Mouse (Mus musculus): ENCODE measurements at regions not wholly inside any gene's neighbourhood (a gene's known extent, or its start where the extent isn't known, plus 50 kb on each side); places are given as distances from the start of the nearest gene placed in this dataset.
"Not testable (repeated sequence)": the region's sequence is repeated elsewhere in the genome, so short reads cannot be mapped to it uniquely, and the experiment has no call there.

DNA sequence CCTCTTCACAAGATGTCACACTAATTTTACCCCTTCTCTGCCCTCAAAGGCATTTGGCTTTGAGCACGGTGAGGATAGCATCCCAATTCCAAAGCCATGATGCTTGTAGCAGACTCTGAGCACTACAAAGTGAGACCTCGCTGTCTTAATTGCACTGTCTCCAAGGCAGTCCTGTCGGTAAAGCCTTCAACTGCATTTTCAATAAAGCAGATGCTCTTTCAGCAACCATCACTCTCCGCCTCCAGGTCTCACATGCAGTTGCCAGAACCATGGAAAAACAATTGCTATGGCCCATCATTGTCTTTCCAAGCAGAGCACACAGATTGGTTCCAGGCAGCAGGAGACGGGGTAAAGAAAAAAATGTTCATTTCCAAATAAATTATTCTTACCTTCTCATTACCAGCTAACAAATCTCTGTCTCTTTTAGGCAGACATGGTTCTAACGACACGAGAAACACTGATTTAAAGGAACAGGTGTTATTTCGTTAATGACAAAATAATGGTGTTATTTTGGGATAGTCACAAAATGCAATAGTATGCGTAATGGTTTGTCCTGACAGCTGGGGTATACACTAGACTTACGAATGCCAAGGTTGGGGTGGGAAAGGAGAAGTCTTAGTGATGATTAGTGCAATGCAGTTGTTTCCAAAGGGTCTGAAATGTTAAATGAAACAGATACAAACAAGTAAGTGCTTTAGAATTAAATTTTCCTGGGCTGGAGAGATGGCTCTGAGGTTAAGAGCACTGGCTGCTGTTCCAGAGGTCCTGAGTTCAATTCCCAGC is 175.2 kb downstream of the Enc1 start:
- no peak for ATAC-seq (replicated peaks in 1 of 2; ENCODE audit: insufficient read depth in 1 of 2, low FRiP score in 2 of 2, low TSS enrichment in 1 of 2, low read depth in 1 of 2, poor library complexity in 2 of 2, severe bottlenecking in 2 of 2)

DNA sequence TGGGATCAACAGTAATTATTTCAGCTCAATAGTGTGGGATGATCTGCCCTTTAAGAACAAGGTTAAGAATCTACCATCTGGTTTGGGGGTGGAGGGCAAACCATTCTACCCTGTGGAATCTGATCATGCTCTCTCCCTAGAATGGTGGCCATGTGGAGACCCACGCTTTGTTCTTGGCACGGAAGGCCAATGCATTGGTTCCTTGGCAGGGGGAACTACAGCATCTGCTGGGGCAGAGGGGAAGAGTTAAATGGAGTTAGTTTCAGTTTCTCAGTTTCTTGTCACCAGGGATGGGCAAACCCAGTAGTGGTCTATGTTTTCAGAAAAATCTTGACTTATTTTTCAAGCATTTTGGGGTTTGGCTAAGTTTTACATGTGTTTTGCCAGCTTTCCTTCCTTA is 174.5 kb downstream of the Enc1 start:
- no peak for ATAC-seq (replicated peaks in 1 of 2; ENCODE audit: insufficient read depth in 1 of 2, low FRiP score in 2 of 2, low TSS enrichment in 1 of 2, low read depth in 1 of 2, poor library complexity in 2 of 2, severe bottlenecking in 2 of 2)

DNA sequence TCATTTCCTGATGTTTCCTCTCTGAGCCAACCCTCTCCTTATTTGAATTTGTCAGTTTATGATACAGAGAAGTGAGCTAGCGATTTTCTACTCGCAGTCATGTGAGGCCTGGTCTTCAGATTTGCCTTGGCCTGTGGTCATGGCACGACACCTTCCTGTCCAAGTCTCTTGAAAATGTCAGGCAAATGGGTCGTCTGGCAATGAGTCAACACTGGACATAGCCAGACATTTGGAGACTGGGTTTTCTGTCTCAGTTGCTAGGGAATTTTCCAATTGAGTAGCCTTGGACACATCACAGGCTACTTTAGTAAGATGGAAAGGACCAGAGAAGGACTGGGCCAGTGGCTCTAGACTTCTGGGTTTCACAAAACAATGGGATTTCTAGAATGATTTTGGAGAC is 171.2 kb downstream of the Enc1 start:
- no peak for ATAC-seq (replicated peaks in 1 of 2; ENCODE audit: insufficient read depth in 1 of 2, low FRiP score in 2 of 2, low TSS enrichment in 1 of 2, low read depth in 1 of 2, poor library complexity in 2 of 2, severe bottlenecking in 2 of 2)

DNA sequence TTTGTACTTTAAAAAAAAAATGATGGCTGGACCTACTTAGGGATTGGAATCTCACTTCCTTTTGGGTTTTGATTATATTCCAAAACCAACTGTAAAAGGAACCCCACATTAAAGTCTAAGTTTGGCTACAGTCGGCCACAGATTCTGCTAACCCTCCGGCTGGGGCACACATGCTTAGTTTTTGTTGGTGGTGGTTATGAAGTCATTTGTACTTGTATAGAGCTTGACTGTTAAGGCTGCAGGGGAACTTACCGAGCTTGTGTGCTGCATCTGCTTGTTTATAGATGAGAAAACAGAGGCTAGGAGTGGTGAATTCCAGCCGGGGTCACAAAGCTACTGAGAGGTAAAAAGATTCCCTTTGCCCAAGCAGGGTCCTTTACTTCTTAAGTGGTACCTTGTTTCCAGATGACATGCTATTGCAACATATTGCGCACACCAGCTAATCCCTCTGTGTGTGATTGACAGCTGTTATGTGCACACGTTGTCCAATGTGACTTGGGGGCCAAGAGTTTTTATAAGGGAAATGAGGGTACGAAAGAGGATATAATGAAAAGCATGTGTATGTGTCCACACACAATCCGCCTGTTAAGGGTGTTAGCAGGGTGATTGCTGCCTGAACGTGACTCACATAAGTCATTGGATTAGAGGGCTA is 169.8 kb downstream of the Enc1 start:
- peak in 1 of 2 experiments; percentile 30; a peak in 1 of 4 replicates for ATAC-seq (replicated peaks in 1 of 2; ENCODE audit: insufficient read depth in 1 of 2, low FRiP score in 2 of 2, low TSS enrichment in 1 of 2, low read depth in 1 of 2, poor library complexity in 2 of 2, severe bottlenecking in 2 of 2)

DNA sequence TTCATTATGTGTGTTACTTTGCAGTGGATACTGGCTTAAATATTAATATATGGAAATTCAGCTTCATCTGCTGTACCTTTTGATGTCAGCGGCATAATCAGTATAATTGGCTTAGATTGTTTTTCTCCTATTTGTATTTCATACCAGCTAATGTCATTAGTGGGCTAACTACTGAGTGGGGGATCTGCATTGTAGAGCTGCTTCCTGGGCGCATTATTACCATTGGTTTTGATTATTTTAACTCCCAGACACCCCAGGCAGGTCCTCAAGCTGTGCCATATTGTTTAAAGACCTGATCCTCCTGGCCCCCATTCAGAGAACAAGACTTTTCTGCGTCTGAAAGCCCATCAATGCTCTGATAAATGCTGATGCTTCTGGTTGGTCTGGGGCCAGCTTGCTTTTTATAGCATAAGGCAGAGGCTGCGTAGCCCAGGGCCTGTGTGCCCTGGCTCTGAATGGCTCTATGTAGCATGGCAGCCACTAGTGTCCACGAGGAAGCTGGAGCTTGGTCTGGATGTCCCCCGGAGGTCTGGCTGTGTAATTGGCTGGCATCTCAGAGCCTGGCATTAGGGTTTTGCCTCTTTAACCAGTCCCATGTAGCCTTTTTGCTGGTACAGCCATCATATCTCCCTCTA is 169.1 kb downstream of the Enc1 start:
- no peak for ATAC-seq (replicated peaks in 1 of 2; ENCODE audit: insufficient read depth in 1 of 2, low FRiP score in 2 of 2, low TSS enrichment in 1 of 2, low read depth in 1 of 2, poor library complexity in 2 of 2, severe bottlenecking in 2 of 2)

DNA sequence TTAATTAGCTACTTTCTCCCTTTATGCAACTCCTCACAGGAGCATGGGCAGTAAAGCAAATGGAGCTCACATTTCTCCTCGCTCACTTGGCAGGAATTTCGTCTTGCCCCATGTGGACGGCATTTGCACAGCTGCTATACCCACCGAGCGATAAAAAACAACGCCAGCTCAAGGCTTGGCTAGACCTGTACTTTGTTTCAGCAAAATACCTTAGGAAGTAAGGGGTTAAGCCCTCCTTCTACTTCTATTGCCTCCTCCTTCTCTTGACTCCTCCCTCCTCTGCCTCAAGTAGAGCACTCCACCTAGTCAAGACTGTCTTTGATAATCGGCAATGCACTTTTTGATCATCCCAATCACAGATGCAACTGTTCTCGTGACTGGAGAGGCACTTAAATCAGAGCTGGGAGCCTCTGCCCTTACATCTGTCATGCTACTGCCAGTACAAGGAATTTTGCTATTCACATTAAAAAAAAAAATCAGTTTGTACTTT is 168.4 kb downstream of the Enc1 start:
- no peak for ATAC-seq (replicated peaks in 1 of 2; ENCODE audit: insufficient read depth in 1 of 2, low FRiP score in 2 of 2, low TSS enrichment in 1 of 2, low read depth in 1 of 2, poor library complexity in 2 of 2, severe bottlenecking in 2 of 2)

DNA sequence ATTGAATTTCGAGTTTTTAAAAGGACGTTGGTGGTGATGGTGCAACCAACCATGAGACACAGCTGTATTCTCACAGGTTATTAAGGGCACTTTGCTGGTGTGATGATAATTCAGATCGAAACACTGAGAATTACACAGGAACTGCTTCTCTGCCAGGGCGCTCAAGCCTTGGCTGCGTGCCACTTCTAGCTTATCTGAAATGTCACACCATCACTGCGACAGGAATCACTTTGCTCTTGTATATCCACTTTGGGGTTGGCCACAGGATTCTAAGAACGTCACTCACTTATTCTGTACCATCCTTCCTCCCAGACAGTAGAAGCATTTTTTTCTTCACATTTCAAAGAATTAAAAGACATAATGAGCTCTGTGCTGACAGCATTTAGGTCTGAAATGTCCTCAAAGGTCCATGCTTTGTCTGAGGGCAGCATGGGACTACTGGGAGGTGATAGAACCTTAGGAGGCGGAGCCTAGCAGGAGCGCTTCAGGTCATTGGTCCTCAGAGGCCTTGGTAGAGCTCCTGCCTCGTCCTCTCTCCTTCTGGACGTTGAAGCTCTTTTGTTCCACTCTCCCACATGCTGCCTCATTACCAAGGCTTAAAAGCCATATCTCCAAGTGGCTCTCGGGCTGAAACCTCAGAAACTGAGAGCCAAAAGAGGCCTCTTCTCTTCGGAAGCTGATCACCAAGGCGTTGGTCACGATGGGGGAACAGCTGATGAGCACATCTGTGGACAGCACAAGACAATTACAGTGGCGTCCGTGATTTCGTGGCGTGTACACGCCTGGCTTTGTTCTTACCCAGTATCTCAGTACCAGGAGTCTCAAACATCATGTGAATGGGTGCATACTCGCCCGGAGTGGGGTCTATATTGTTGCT is 167.7 kb downstream of the Enc1 start:
- ATAC-seq (replicated peaks in 1 of 2; ENCODE audit: insufficient read depth in 1 of 2, low FRiP score in 2 of 2, low TSS enrichment in 1 of 2, low read depth in 1 of 2, poor library complexity in 2 of 2, severe bottlenecking in 2 of 2): peak; percentile 51 to 74; a peak in 3 of 4 replicates

DNA sequence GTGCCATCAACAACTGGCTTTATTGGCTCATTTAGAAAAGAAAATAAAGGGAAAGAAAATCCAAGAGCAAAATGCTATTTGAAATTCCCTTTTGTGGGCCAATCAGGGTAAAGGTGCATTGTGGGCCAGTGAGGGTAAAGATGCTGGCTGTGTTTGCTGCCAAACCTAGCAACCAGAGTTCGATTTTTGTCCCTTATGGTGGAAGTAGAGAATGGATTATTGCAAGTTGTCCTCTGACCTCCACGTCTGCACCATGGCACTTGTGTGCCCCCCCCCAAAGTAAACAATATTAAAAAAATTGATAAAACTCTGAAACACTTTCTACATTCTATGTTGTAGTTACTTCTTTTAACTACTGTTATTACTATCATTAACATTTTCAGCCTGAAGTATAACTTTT is 166.9 kb downstream of the Enc1 start:
- no peak for ATAC-seq (replicated peaks in 1 of 2; ENCODE audit: insufficient read depth in 1 of 2, low FRiP score in 2 of 2, low TSS enrichment in 1 of 2, low read depth in 1 of 2, poor library complexity in 2 of 2, severe bottlenecking in 2 of 2)

DNA sequence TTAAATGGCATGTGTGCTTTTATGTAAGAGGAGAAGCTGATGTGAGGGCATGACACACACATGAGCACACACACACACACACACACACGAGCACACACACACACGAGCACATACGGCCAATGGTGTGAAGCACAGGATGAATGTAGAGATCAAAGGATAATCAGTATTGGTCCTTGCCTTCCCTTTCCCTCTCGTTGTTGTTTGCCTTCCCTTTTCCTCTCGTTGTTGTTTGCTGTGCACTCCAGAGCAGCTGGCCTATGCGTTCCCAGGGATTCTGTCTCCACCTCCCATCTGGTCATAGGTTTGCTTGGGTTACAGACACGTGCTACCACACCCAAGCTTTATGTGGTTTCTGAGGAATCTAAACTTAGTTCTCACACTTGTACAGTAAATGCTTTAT is 165.8 kb downstream of the Enc1 start:
- ATAC-seq (replicated peaks in 1 of 2; ENCODE audit: insufficient read depth in 1 of 2, low FRiP score in 2 of 2, low TSS enrichment in 1 of 2, low read depth in 1 of 2, poor library complexity in 2 of 2, severe bottlenecking in 2 of 2): no peak

DNA sequence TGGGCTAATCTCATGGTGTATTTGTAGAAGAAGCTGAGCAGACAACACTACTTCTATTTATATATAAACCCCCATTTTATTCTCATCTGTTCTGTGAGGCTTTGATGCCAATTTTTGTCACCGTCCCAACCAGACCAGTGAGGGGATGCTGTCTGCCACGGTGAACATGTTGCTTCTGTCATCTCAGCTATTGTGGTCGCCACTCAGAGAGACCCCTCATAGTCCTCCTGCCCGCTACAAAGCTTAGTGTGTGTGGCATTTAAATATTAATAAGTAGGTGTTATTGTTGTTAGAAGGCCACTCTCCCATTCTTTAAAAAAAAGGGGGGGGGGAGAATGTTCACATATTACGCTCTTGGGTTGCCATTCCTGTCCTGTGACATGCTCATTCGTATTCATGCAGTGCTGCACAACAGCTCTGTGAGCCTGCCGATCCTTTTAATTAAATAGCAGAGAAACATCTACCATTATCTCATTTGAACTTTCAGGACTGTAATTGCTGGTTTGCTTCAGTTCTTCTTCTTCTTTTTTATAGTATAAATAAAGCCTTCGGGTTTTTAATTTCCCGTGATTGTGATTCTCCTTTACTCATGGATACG is 161.4 kb downstream of the Enc1 start:
- no peak for ATAC-seq (replicated peaks in 1 of 2; ENCODE audit: insufficient read depth in 1 of 2, low FRiP score in 2 of 2, low TSS enrichment in 1 of 2, low read depth in 1 of 2, poor library complexity in 2 of 2, severe bottlenecking in 2 of 2)

DNA sequence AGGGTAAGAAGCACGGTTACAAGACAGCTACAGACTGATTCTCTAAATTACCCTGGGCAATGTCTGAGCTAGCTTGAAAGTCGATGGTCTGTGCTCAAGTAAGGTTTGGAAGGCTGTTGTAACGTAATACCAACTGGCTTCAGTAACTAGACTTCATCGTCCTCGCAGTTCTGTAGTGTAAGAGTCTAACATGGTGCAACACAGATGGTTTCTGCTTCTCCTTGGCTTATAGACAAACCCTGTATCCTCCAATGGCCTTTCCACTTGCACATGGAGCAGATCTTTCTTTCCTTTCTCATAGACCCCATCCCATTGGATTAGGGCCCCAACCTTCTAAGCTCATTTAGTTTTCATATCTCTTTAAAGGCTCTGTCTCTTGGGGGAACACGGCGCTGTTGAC is 160.7 kb downstream of the Enc1 start:
- ATAC-seq (replicated peaks in 1 of 2; ENCODE audit: insufficient read depth in 1 of 2, low FRiP score in 2 of 2, low TSS enrichment in 1 of 2, low read depth in 1 of 2, poor library complexity in 2 of 2, severe bottlenecking in 2 of 2): no peak

DNA sequence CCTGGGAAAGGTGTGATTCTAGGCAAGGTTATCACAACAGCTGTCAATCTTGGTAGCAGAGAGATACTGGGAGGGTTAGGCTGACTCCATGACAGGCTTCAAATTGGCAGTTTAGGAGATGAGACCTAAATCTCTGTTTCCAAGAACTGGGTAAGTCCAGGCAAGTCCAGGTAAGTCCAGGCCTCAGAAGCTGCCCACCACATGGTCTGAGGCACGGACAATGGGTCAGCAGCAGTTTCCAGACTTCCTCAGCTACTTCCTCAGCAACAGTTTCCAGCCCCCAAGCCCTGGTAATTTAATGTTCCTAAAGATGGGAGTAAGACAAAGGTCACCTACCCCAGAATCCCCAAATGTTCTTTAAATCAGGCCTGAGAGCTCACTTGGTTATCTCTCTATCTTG is 157.1 kb downstream of the Enc1 start:
- ATAC-seq (replicated peaks in 1 of 2; ENCODE audit: insufficient read depth in 1 of 2, low FRiP score in 2 of 2, low TSS enrichment in 1 of 2, low read depth in 1 of 2, poor library complexity in 2 of 2, severe bottlenecking in 2 of 2): no peak

DNA sequence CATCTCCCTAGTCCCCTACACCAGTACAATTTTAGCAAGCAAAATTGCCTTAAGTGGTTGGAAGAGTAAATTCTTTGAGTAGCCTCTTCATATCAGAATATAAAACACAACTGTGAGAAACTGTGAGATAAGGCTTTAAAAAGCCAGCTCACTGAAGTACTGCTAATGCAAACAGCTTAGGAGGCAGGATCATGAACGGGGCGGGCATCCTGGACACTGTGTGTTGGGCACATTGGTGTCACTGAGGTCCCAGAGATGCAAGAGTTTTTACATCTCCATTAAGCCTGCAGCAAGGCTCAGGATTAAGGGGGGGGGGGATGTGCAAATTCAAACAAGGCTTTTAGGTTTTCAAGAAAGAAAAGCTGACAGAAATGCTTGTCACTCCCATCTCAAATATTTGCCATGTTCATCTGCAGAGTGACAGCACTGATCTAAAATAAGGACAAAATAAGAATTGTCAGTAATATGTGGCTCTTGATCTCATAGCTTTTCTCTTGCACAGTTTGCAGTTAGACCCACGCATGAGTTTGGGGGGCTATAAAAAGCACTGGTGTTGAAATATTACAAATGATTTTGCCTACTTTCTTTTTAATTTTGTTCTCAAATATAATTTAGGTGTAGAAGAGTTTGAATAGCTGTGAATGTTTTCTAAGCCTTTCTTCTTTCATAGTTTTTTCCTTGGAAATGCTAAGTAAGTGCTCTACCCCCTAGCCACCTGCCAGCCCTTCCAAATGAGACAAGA is 156.2 kb downstream of the Enc1 start:
- no peak for ATAC-seq (replicated peaks in 1 of 2; ENCODE audit: insufficient read depth in 1 of 2, low FRiP score in 2 of 2, low TSS enrichment in 1 of 2, low read depth in 1 of 2, poor library complexity in 2 of 2, severe bottlenecking in 2 of 2)

DNA sequence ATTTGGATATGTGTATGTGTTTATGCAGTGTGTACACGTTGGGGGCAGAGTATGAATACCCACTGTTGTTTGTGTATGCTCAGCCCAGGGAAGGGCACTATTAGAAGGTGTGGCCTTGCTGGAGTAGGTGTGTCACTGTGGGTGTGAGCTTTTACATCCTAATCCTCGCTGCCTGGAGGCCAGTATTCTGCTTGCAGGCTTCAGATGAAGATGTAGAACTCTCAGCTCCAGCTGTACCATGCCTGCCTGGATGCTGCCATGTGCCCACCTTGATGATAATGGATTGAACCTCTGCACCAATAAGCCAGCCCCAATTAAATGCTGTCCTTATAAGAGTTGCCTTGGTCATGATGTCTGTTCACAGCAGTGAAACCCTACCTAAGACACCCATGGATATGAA is 155.4 kb downstream of the Enc1 start:
- not testable (repeated sequence) for ATAC-seq (replicated peaks in 1 of 2; ENCODE audit: insufficient read depth in 1 of 2, low FRiP score in 2 of 2, low TSS enrichment in 1 of 2, low read depth in 1 of 2, poor library complexity in 2 of 2, severe bottlenecking in 2 of 2)

DNA sequence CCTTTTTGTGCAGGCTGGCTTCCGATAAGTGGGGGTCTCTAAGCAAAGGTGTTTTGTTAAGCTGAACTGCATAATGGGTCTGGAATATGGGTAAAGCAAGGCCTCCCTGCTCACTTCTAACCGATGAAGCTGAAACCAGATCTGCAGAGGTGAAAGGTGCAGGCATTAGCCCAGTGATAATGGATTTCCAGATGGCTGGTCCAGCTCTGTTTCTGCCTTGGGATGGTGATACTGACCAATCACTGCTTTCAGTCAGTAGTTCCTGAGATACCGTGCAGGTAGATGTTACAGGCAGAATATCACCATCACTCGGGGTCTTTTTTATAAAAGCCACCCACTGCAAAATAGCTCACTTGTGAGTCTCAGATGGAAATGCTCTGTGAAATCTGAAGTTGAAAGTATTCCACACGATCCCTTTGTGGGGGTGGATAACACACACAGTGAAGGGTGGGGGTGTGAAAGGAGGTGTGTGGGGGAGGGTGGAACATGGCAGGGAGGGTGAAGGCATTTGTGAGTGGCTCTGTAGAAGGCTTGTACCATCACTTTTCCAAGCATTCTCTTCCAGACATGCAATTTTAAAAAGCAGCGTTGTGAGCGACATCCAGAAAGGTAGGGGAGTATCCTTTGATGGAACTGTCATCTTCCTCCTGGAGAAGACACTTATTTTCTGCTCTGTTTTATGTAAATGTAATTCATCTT is 154.0 kb downstream of the Enc1 start:
- no peak for ATAC-seq (replicated peaks in 1 of 2; ENCODE audit: insufficient read depth in 1 of 2, low FRiP score in 2 of 2, low TSS enrichment in 1 of 2, low read depth in 1 of 2, poor library complexity in 2 of 2, severe bottlenecking in 2 of 2)

DNA sequence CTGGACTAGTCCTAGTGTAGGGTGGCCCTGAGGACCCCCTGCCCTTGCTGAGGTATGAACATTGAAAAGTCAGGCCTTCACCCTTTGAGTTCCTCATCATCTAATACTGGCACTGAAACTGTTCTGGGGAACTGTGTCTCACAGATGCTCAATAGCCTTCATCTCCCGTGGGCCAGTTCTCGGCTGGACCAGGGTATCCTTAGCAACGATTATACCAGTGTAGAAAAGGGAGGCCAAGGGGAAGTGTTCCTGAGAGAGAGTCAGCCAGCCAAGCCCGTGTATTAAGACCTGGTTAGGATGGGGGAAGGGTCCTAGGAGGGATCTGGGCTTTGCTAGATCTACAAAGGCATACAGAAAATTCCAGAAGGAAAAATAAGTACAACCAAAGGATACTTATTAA is 153.2 kb downstream of the Enc1 start:
- no peak for ATAC-seq (replicated peaks in 1 of 2; ENCODE audit: insufficient read depth in 1 of 2, low FRiP score in 2 of 2, low TSS enrichment in 1 of 2, low read depth in 1 of 2, poor library complexity in 2 of 2, severe bottlenecking in 2 of 2)
